Mouse (Mus musculus) embryo, embryonic 10.5 days (tissue): ENCODE results near the gene 4933409G03Rik.
"Not testable (repeated sequence)": the region's sequence is repeated elsewhere in the genome, so short reads cannot be mapped to it uniquely, and the experiment has no call there.

ENCODE experiments used
- DNase-seq: peaks from one replicate; pipeline ENCODE4 v3.0.0-alpha.2; 2015; ENCODE audit warnings: low spot score

Gene 4933409G03Rik

DNA sequence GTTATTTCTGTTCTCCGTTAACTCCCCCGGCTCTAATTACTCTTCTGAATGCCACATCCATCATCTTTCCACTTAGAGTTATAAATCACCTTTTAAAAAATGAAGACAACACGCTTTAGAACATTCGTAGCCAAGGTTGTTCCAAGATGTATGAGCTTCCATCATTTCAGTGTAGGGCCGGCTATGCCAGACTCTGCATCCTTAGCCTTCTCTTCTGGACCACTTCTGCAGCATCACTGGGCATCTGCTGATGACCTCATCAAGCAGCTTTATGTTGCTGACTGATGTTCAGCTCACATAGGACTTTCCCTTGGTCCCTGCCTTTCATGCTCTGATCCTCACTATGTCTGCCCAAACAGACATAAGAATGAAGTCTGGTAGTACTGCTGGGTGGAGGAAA, at the start of gene 4933409G03Rik:
TSS of gene 4933409G03Rik (plus strand) at position 301 of the 400 bp plus-strand sequence.
- no peak for DNase-seq

DNA sequence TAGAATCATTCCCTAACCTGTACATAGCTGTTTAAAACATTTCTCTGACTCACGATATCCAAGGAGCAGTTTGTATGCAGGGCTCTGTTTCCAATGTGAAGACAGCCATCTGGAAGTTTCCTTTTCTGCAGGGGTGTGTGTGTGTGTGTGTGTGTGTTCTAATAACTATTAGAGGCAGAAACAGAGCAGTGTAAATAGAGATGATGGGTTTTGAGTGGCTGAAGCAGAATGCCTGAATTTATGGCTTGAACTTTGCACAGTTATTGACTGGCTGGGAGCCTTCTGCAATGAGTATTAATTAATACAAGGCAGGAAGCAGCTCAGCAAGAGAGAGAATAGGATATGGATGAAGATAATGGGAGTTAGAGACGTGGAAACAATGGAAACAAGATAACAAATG, 38.0 kb upstream of the 4933409G03Rik start:
- no peak for DNase-seq

- no peak for DNase-seq
Measured at GRCm38 (mm10) chr2:68560821-68561220, 21.4 kb upstream of the 4933409G03Rik start.

DNA sequence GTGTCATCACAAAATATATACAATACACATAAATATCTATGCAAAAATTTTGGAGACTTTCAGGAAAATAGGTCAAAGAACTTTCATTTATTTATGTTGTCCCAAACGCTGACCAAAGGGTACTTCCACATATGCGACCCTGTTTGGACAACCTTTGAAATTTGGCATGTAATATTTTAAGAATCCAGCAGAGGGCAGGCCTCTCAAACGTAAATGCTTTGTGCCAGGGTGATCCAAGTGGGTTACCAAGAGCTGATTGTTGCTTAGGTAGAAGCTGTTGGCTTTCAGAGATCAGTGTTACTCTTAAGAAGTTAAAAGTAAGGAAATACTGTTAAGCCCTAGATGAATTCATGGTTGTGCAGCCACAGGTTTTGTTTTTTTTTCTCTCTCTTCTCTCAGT, 18.9 kb upstream of the 4933409G03Rik start:
- DNase-seq = peak; percentile 88

DNA sequence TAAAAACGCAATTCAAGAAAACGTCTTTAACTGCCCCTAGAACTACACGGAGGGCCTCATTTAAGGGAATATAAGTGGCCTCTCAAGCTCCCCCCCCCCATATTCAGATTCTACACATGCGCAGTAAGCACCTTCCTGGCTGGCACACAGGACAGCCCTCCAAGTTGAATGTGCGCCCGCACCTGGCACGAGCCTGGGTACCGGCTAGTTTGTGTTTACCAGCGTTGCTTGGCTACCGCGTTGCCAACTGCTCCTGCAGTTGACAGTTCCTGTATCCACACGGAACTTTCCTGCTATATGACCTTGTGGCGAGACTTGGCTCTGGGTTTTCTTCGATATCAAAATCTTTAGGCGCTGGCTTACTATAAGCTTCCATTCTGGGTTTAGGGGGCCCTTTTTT, 13.9 kb upstream of the 4933409G03Rik start:
- DNase-seq = no peak

GRCm38 (mm10) chr2:68572340-68572739, 9.9 kb upstream of the 4933409G03Rik start:
- peak; percentile 41 for DNase-seq

- peak; percentile 18 for DNase-seq
Measured at GRCm38 (mm10) chr2:68592765-68593164, 10.6 kb downstream of the 4933409G03Rik start.

DNA sequence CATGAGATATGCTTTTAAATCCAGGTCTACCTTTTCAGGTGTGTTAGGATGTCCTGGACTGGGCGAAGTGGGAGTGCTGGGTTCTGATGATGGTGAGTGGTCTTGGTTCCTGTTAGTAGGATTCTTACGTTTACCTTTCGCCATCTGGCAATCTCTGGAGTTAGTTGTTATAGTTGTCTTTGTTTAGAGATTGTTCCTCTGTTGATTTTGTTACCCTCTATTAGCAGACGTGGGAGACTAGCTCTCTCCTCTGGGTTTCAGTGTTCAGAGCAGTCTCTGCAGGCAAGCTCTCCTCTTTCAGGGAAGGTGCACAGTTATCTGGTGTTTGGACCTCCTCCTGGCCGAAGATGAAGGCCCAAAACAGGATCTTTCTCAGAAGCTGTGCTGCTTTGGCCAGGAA, 74.0 kb downstream of the 4933409G03Rik start, which contains the start of gene 4932414N04Rik:
TSS of gene 4932414N04Rik (plus strand) at position 301 of the 400 bp plus-strand sequence.
- DNase-seq = not testable (repeated sequence)
